Mouse (Mus musculus) MEL (cell line): Measurements from ENCODE around the gene Upp2.

Source experiments
- CHD1 ChIP-seq: IDR thresholded peaks from 2 replicates; pipeline ENCODE4 v1.6.1; 2012; ENCODE audit warnings: low read depth, mild to moderate bottlenecking, inconsistent platforms, low read length, improper control_type of control experiment
- CTCF ChIP-seq, 3 experiments: IDR thresholded peaks in 2 of 3; conservative IDR thresholded peaks in 1 of 3; 2 replicates each; pipeline ENCODE4 v1.5.1; 2011 to 2012; ENCODE audit warnings: low read length in 3 of 3, low read depth in 2 of 3, mild to moderate bottlenecking in 2 of 3, improper control_type of control experiment in 1 of 3, inconsistent platforms in 1 of 3, mixed read lengths in 1 of 3, moderate library complexity in 1 of 3; ENCODE audit not compliant: control insufficient read depth in 1 of 3, insufficient read depth in 1 of 3, poor library complexity in 1 of 3, severe bottlenecking in 1 of 3
- POLR2AphosphoS5 ChIP-seq: IDR thresholded peaks from 2 replicates; pipeline ENCODE4 v1.6.1; 2012; ENCODE audit warnings: low read depth, borderline replicate concordance, mild to moderate bottlenecking, inconsistent platforms, low read length, moderate library complexity, mixed read lengths

- TF ChIP-seq CTCF (IDR thresholded peaks at IDR 0.05 in 2 of 3, conservative IDR thresholded peaks at IDR 0.05 in 1 of 3; ENCODE audit: control insufficient read depth in 1 of 3, insufficient read depth in 1 of 3, low read depth in 2 of 3, low read length in 3 of 3, poor library complexity in 1 of 3, severe bottlenecking in 1 of 3) (no peak), POLR2AphosphoS5 (no peak), CHD1 (no peak)
Measured at GRCm38 (mm10) chr2:58596774-58597342, 29.8 kb downstream of the Upp2 start.
